Mouse (Mus musculus) limb, embryonic 14.5 days (tissue): ENCODE results near the gene Kif1b. TPM values are rescaled to one million over a fixed set of nuclear protein-coding genes. Genes with fewer than 3 reads are reported as not detected.

Experiments used
- ATAC-seq: fragments of 200-750 bp; cut with Nextera tagmentation; 2 replicates; pipeline ENCODE4 v1.8.0; 2017; ENCODE audit warnings: low read depth, moderate number of reproducible peaks, moderate TSS enrichment; ENCODE audit not compliant: low FRiP score
- DNase-seq: peaks from one replicate; pipeline ENCODE4 v3.0.0-alpha.2; 2015; ENCODE audit warnings: low spot score
- H3K27ac ChIP-seq: fragments of 300-500 bp; sonication (generic); replicated peaks from 2 replicates; pipeline ENCODE4 v1.5.1; 2014; ENCODE audit warnings: low read depth, mild to moderate bottlenecking, low read length, moderate library complexity, mixed read lengths
- H3K27me3 ChIP-seq: fragments of 300-500 bp; sonication (generic); 2 replicates; pipeline ENCODE4 v1.6.1; 2014; ENCODE audit warnings: low read length, mixed read lengths; ENCODE audit not compliant: control insufficient read depth, insufficient read depth
- H3K36me3 ChIP-seq: fragments of 300-500 bp; sonication (generic); 2 replicates; pipeline ENCODE4 v1.6.1; 2014; ENCODE audit warnings: mild to moderate bottlenecking, low read length, moderate library complexity, mixed read lengths; ENCODE audit not compliant: control insufficient read depth, insufficient read depth
- H3K4me1 ChIP-seq: fragments of 300-500 bp; sonication (generic); 2 replicates; pipeline ENCODE4 v1.6.1; 2014; ENCODE audit warnings: antibody characterized with exemption, low read length, mixed read lengths; ENCODE audit not compliant: control insufficient read depth, insufficient read depth
- H3K4me2 ChIP-seq: fragments of 300-500 bp; sonication (generic); replicated peaks from 2 replicates; pipeline ENCODE4 v1.6.1; 2014; ENCODE audit warnings: low read depth, mild to moderate bottlenecking, low read length, moderate library complexity; ENCODE audit not compliant: severe bottlenecking
- H3K4me3 ChIP-seq: fragments of 300-500 bp; sonication (generic); replicated peaks from 2 replicates; pipeline ENCODE4 v1.5.1; 2014; ENCODE audit warnings: low read length
- H3K9ac ChIP-seq: fragments of 300-500 bp; sonication (generic); 2 replicates; pipeline ENCODE4 v1.6.1; 2014; ENCODE audit warnings: mild to moderate bottlenecking, low read depth, low read length, moderate library complexity; ENCODE audit not compliant: severe bottlenecking
- H3K9me3 ChIP-seq: fragments of 300-500 bp; sonication (generic); 2 replicates; pipeline ENCODE4 v1.6.1; 2016; ENCODE audit warnings: low read length; ENCODE audit not compliant: control insufficient read depth
- POLR2A ChIP-seq: fragments of 200-500 bp; IDR thresholded peaks from 2 replicates; pipeline ENCODE4 v1.8.0; 2012; ENCODE audit warnings: inconsistent platforms, mild to moderate bottlenecking, moderate library complexity, borderline replicate concordance; ENCODE audit not compliant: insufficient read depth, insufficient read length; ENCODE audit errors: extremely low read depth
- WGBS: fragments of 180-500 bp; shearing (Covaris S2); extraction: QIAGEN DNeasy Blood & Tissue Kit; methylation state at CpG from one replicate; pipeline ENCODE4 v1.1.7; 2014; 5-methylcytosine and 5-hydroxymethylcytosine counted together
- polyA plus RNA-seq, 2 experiments: library from polyadenylated mRNA; depleted of rRNA in 1 of 2; stranded (reverse) in 1 of 2; unstranded in 1 of 2; fragments of >200 nt; fragmentation: Nextera tagmentation in 1 of 2; extraction: Ambion mirVana in 1 of 2; gene quantifications; 2 replicates each; pipeline versions ENCODE4 v1.2.1 to v1.2.3; 2012 to 2014

Kif1b gene
- polyA plus RNA-seq, 2 experiments = 35.0 to 50.3 TPM

DNA sequence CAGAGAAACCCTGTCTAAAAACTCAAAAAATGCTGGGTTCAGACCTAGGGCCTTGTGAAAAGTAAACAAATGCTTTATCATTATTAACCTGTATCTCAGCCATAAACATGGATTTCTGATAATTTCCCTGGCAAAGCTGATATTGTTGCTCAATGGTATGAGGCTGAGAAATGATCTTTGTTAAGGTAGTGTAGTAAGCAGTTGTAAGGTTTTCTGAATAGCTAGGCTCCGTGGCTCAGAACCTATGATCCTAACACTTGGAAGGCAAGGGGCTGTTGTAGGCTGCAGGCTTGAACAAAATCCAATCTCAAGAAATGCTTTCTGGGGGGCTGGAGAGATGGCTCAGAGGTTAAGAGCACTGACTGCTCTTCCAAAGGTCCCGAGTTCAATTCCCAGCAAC is 118.9 kb downstream of the Kif1b start:
- no peak overlapping the region for H3K4me2 ChIP-seq
- H3K4me1 ChIP-seq = no peaks in the 10 kb centered on the region
- no peaks in the 10 kb centered on the region for H3K9me3 ChIP-seq
- no peak overlapping the region for H3K4me3 ChIP-seq
- TF ChIP-seq POLR2A = no peak
- no peak overlapping the region for H3K27ac ChIP-seq
- ATAC-seq = no peak
- peaks cover 77% of the 10 kb centered on the region for H3K36me3 ChIP-seq
- DNase-seq = no peak
- no peaks in the 10 kb centered on the region for H3K27me3 ChIP-seq
- 92% methylated on average over 2 of the region's 2 CpGs for WGBS
- H3K9ac ChIP-seq = no peak overlapping the region

- no peak overlapping the region for H3K27ac ChIP-seq
- H3K4me3 ChIP-seq = no peak overlapping the region
- H3K4me2 ChIP-seq = no peak overlapping the region
- no peaks in the 10 kb centered on the region for H3K9me3 ChIP-seq
- no peak for DNase-seq
- H3K4me1 ChIP-seq = no peaks in the 10 kb centered on the region
- H3K36me3 ChIP-seq = peaks cover 86% of the 10 kb centered on the region
- no peaks in the 10 kb centered on the region for H3K27me3 ChIP-seq
- no peak overlapping the region for H3K9ac ChIP-seq
- 50% methylated on average over 4 of the region's 4 CpGs for WGBS
- no peak for ATAC-seq
- TF ChIP-seq POLR2A = no peak
Observed at GRCm38 (mm10) chr4:149182755-149183154, 124.7 kb downstream of the Kif1b start.

GRCm38 (mm10) chr4:149182192-149182591 is 125.3 kb downstream of the Kif1b start:
- peaks cover 80% of the 10 kb centered on the region for H3K36me3 ChIP-seq
- H3K4me1 ChIP-seq = no peaks in the 10 kb centered on the region
- no peak overlapping the region for H3K27ac ChIP-seq
- no peak overlapping the region for H3K4me3 ChIP-seq
- ATAC-seq (no peak), DNase-seq (no peak)
- no peaks in the 10 kb centered on the region for H3K27me3 ChIP-seq
- no peak overlapping the region for H3K9ac ChIP-seq
- no peak overlapping the region for H3K4me2 ChIP-seq
- WGBS = 92% methylated on average over 7 of the region's 7 CpGs
- no peaks in the 10 kb centered on the region for H3K9me3 ChIP-seq
- no peak for TF ChIP-seq POLR2A

DNA sequence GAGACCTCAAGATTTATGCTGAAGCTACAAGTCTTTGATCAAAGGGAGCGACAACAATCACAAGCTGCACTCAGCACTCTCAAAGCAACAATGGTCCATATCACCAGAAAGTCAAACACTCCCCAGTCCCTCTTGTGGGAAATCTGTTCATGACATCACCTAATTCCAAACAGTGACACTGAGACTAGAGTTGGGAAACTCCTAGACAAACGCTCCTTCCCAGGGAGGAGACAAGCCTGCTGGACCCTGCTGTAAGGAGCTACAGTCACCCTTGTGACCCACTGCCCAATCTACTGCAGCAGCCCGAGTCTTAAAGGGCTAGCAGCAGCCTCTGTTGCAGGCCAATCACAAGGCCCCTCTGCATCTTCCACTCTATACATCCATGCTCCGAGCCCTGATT is 127.9 kb downstream of the Kif1b start:
- Histone ChIP-seq H3K4me3 (no peak overlapping the region), H3K27ac (no peak overlapping the region), H3K4me1 (no peaks in the 10 kb centered on the region), H3K4me2 (no peak overlapping the region), H3K9ac (no peak overlapping the region), H3K36me3 (peaks cover 60% of the 10 kb centered on the region), H3K9me3 (no peaks in the 10 kb centered on the region), H3K27me3 (no peaks in the 10 kb centered on the region)
- no peak for DNase-seq
- TF ChIP-seq POLR2A = no peak
- no peak for ATAC-seq
- 59% methylated on average over 4 of the region's 4 CpGs for WGBS

DNA sequence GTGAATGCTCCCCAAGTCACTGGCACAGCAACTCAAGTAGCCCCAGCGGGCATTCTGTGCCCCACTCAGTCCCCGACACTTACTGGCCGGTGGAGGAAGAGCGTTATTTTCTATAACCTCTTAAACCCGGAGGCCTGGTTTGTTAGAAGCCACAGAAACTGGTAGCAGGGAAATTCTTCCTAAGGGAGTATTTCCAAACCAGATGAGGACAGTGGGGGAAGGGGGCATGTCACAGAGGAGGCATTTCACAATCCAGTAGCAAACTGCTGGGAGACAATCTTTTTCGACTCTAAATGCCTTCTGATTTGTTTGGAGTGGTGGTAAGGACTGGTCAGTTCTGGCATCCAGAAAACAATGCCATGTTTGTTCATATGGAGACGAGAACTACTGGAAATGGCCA is 128.3 kb downstream of the Kif1b start:
- H3K9me3 ChIP-seq = no peaks in the 10 kb centered on the region
- TF ChIP-seq POLR2A = no peak
- H3K9ac ChIP-seq = no peak overlapping the region
- no peak overlapping the region for H3K4me3 ChIP-seq
- H3K27ac ChIP-seq = no peak overlapping the region
- 72% methylated on average over 7 of the region's 7 CpGs for WGBS
- no peak overlapping the region for H3K4me2 ChIP-seq
- no peaks in the 10 kb centered on the region for H3K27me3 ChIP-seq
- H3K4me1 ChIP-seq = no peaks in the 10 kb centered on the region
- DNase-seq = no peak
- ATAC-seq = no peak
- H3K36me3 ChIP-seq = peaks cover 56% of the 10 kb centered on the region

DNA sequence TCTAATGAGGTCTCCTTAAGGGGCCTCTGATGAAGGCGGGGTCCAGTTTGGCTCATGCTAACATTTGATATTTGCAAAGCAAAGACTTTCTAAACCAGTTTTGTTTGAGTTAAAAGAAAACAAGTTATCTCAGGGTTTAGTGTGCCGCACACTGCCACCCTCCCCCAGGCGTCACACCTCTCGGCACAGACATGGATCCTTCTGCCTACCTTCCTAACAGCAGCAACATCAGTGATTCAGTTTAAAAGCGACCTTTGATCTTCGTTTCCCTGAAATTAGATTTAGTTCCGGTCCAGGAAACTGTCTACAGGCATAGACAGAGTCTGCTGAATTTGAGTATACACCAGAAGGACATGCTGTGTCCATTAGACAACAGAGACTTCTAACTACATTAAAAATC is 129.2 kb downstream of the Kif1b start:
- H3K27me3 ChIP-seq = no peaks in the 10 kb centered on the region
- no peaks in the 10 kb centered on the region for H3K9me3 ChIP-seq
- H3K4me3 ChIP-seq = no peak overlapping the region
- TF ChIP-seq POLR2A = no peak
- no peak overlapping the region for H3K27ac ChIP-seq
- no peak for ATAC-seq
- no peak overlapping the region for H3K4me2 ChIP-seq
- H3K4me1 ChIP-seq = no peaks in the 10 kb centered on the region
- WGBS = 61% methylated on average over 7 of the region's 7 CpGs
- H3K36me3 ChIP-seq = peaks cover 48% of the 10 kb centered on the region
- no peak for DNase-seq
- H3K9ac ChIP-seq = no peak overlapping the region
